Mouse (Mus musculus) adipose tissue, adult 10 weeks (tissue): Measurements from ENCODE around the gene Zfp459. TPM values are rescaled to one million over a fixed set of nuclear protein-coding genes. Genes with fewer than 3 reads are reported as not detected.

Experiments
- polyA plus RNA-seq: library from polyadenylated mRNA; stranded (reverse); fragments of 350-450 nt; fragmentation: Illumina TruSeq; extraction: RNeasy Lipid Tissue Mini Kit (QIAGEN cat#74804); gene quantifications from one replicate; pipeline ENCODE4 v1.2.3, GENCODE M21; 2014; ENCODE audit warnings: low read depth, low replicate concordance

The Zfp459 gene
- polyA plus RNA-seq, result 1.4 TPM

DNA sequence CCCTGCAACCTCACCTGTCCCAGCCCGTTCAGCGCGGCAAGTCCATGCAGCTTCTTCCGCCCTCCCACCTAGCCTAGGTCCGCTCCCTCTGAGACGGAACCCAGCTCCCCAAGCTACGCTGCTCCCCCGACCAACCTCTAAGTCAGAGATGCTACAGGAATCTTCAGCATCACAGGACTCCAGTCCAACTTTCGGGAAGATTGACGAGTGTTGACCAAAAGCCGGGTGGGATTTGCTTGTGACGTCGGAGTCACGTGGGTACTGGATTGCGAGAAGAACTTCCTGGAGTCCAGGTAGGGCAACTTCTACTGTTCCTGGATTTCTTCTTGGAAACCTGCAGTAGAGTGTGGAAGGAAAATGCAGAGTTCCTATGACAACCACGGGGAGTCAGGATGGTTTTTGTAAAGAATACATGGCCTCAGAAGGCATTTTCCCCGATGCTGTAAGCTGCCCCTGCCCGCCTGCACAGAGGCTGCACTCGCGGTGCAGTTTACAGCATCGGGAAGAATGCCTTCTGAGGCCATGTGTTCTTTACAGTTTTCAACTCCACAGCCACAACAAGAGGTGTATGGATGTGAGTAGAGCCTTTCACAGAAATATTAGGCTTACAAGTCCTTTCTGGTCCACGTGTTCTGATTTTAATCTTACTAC lies at the start of gene Zfp459:
Gene Zfp459 (minus strand): TSS at position 212 of the 651 bp plus-strand sequence.

DNA sequence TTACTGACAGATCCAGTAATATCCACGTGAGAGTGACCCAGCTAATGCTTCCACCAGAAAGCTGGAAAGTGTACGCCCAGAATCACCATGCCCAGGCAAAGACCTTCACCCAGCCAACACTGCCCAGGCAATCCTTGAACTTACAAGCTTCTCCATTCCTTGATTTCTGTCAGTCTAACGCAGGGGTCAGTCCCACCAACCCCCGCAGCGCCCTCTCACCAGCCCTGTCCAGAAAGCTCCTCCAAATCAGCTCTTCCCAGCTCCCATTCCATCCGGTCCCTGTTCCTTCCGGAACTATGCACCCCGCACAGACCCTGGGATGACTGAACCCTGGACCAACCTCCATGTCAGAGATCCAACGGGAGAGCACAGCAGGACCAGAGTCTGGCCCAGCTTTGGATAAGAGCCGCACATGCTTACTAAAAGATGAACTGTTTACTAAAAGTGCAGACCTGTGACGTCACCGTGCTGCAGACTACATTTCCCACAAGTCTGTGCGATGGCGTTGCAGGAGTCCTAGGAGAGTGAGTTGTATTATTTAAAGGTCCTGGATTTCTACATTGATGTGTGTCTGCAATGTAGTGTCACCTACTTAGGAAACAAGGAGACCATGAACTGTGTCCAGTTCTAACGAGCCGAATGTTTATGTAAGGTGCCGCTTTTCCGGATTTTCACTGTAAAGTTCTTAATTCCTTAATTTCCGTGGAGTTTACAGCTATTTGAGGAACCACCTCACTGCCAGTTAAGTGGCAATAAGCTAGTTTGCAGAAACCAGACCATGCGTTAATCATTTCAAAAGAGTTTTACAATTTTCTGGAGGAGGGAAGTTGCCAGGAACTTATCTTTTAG lies 30.2 kb upstream of the Zfp459 start, which contains the start of gene Zfp874a:
Gene Zfp874a (minus strand): TSS at position 453 of the 849 bp plus-strand sequence.

GRCm38 (mm10) chr13:67399183-67399903 lies 21.9 kb downstream of the Zfp459 start, which contains the start of gene Zfp429:
Gene Zfp429 (minus strand): TSS chr13:67399819.

GRCm38 (mm10) chr13:67375050-67375911 lies 45.9 kb downstream of the Zfp459 start, which contains the start of the genes Gm28041 and Zfp456:
Gene Gm28041 (minus strand): TSS chr13:67375733.
Gene Zfp456 (minus strand): TSS chr13:67375810.

DNA sequence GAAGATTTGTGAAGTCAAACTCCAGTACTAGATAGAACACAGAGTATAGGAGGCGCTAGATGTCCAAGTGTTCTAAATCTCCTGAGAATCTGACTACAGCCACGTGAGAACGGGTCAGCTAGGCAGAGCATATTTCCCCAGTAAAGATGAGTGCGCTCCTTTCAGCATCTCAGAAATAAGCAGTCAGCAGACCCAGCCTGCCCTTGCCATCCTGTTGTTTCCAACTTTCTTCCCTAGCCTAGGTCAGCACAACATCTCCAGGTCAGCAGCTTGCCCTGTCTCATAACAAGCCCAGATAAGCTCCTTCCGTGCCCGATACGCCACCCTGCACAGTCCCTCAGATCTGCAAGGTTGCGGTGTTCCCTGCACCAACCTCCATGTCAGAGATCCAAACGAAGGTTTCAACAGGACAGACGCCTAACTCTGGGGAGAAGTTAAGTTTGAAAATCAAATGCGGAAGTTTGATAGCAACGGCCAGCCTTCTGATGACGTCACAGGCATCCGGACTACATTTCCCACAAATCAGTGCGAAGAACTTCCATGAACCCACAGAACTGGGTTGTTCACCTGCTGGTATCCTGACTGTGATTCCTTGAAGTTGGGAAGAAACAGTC lies 61.0 kb downstream of the Zfp459 start, which contains the start of the genes Gm28044 and Zfp953:
Gene Gm28044 (minus strand): TSS at position 406 of the 614 bp plus-strand sequence.
Gene Zfp953 (minus strand): TSS at position 475 of the 614 bp plus-strand sequence.

Other genes with a start within 250 kb of the Zfp459 start
- 4.8 TPM for gene Rsl1, start 248.2 kb downstream of the Zfp459 start, polyA plus RNA-seq
- 2.4 TPM for gene Zfp455, start 226.9 kb downstream of the Zfp459 start, polyA plus RNA-seq
- 6.5 TPM for gene Zfp458, start 143.0 kb downstream of the Zfp459 start, polyA plus RNA-seq
- 2.6 TPM for gene Zfp457, start 114.9 kb downstream of the Zfp459 start, polyA plus RNA-seq
- 4.2 TPM for gene Zfp595, start 88.8 kb downstream of the Zfp459 start, polyA plus RNA-seq
- not detected for gene Gm28044, start 60.9 kb downstream of the Zfp459 start, polyA plus RNA-seq
- gene Zfp953, start 60.8 kb downstream of the Zfp459 start, polyA plus RNA-seq, result 2.4 TPM
- 0.48 TPM for gene Gm28041, start 45.7 kb downstream of the Zfp459 start, polyA plus RNA-seq
- gene Zfp456, start 45.6 kb downstream of the Zfp459 start, polyA plus RNA-seq, result 1.4 TPM
- gene Zfp429, start 21.6 kb downstream of the Zfp459 start, polyA plus RNA-seq, result 6.1 TPM
- gene Zfp874a, start 30.2 kb upstream of the Zfp459 start, polyA plus RNA-seq, result 9.8 TPM
- 7.1 TPM for gene Zfp874b, start 62.8 kb upstream of the Zfp459 start, polyA plus RNA-seq
- gene Zfp58, start 79.1 kb upstream of the Zfp459 start, polyA plus RNA-seq, result 7.5 TPM
- gene Gm26965, start 104.7 kb upstream of the Zfp459 start, polyA plus RNA-seq, result not detected
- gene Zfp87, start 104.8 kb upstream of the Zfp459 start, polyA plus RNA-seq, result 16.9 TPM
- 5.2 TPM for gene Zfp748, start 132.4 kb upstream of the Zfp459 start, polyA plus RNA-seq
- 5.3 TPM for gene Zfp729b, start 188.3 kb upstream of the Zfp459 start, polyA plus RNA-seq
- gene Gm49345, start 216.4 kb upstream of the Zfp459 start, polyA plus RNA-seq, result not detected
- gene Zfp729a, start 216.4 kb upstream of the Zfp459 start, polyA plus RNA-seq, result 4.5 TPM